Mouse (Mus musculus): ENCODE measurements at regions not wholly inside any gene's neighbourhood (a gene's known extent, or its start where the extent isn't known, plus 50 kb on each side); places are given as distances from the start of the nearest gene placed in this dataset.

DNA sequence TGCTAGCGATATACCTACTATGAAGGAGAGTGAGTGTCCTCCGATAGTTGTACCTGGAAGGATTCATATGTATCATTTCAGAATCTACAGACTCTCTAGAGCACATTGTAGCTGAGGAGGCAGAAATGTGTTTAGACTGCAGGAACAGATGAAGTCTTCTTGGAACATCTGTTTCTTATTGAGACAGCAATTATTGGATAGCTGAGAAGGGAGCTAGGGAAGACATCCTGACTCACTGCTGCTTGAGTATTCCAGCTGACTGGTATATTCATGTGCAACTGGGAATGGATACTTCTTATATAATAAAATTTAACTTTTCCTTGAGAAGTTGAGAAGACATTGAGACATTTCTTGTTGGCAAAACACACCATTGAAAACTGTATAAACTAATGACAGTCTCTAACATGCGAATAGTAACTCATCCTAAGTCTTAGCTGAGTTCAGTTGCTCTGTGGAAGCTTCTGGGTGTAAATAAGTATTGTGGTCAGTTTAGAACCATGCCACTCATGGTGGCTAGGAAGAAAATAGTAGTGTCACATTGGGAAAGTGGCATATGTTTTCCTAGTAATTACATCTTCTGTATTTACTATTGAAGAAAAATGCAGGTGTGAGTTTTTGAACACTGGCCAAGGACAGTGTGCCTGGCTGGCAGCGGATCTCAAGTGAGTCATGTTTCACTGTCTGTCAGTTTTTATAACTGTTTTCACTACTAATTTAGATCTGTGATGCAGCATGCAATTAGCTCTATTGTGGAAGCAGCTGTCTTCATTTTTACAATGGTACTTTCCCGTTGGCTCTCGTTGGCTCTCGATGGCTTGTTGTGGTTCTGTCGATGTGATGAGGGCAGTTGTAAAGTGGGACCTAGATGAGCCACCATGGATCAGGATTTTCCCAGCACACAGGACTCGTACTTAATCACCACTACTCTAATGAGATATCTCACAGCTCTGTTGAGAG, 163.5 kb downstream of the Sem1 start:
- Histone ChIP-seq H3K4me3 (ENCODE audit: low read depth, low read length) (no peak overlapping the region), H3K9ac (replicated peaks; ENCODE audit: low read depth, low read length) (no peak overlapping the region), H3K9me3 (ENCODE audit: control insufficient read depth, low read length) (no peaks in the 10 kb centered on the region), H3K4me1 (ENCODE audit: control insufficient read depth, insufficient read depth, low read length) (no peaks in the 10 kb centered on the region), H3K27me3 (ENCODE audit: control insufficient read depth, insufficient read depth, low read length) (no peaks in the 10 kb centered on the region), H3K4me2 (ENCODE audit: low read depth, low read length) (no peak overlapping the region), H3K36me3 (ENCODE audit: control insufficient read depth, insufficient read depth, low read length) (no peaks in the 10 kb centered on the region), H3K27ac (ENCODE audit: low read depth, low read length) (no peak overlapping the region)
- ATAC-seq (ENCODE audit: low read depth): peak; percentile 63
- 51% methylated on average over 9 of the region's 9 CpGs for WGBS

DNA sequence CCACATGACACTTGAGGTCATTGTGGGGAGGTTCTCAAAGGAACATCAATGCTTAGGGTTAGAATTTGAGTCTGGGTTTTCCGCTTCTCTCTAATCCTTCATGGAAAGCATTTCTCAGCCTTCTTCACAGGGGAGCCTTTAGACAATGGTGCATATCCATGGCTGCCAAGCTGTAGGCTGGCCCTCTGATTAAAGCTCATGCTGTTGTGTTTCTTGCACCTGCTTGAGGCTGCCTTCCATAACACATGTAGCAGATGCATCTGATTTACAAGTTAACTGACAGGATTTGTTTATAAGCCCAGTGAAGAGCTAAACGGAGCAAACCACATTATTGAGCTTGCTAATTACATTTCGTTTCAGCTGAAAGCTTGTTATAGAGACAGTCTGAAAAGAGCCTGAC, 180.5 kb downstream of the Sem1 start:
- Histone ChIP-seq H3K9ac (replicated peaks; ENCODE audit: low read depth, low read length) (no peak overlapping the region), H3K4me2 (ENCODE audit: low read depth, low read length) (no peak overlapping the region), H3K36me3 (ENCODE audit: control insufficient read depth, insufficient read depth, low read length) (no peaks in the 10 kb centered on the region), H3K4me3 (ENCODE audit: low read depth, low read length) (no peak overlapping the region), H3K27me3 (ENCODE audit: control insufficient read depth, insufficient read depth, low read length) (no peaks in the 10 kb centered on the region), H3K9me3 (ENCODE audit: control insufficient read depth, low read length) (no peaks in the 10 kb centered on the region), H3K27ac (ENCODE audit: low read depth, low read length) (no peak overlapping the region), H3K4me1 (ENCODE audit: control insufficient read depth, insufficient read depth, low read length) (no peaks in the 10 kb centered on the region)
- ATAC-seq (ENCODE audit: low read depth): no peak
- 53% methylated on average over 3 of the region's 3 CpGs for WGBS

DNA sequence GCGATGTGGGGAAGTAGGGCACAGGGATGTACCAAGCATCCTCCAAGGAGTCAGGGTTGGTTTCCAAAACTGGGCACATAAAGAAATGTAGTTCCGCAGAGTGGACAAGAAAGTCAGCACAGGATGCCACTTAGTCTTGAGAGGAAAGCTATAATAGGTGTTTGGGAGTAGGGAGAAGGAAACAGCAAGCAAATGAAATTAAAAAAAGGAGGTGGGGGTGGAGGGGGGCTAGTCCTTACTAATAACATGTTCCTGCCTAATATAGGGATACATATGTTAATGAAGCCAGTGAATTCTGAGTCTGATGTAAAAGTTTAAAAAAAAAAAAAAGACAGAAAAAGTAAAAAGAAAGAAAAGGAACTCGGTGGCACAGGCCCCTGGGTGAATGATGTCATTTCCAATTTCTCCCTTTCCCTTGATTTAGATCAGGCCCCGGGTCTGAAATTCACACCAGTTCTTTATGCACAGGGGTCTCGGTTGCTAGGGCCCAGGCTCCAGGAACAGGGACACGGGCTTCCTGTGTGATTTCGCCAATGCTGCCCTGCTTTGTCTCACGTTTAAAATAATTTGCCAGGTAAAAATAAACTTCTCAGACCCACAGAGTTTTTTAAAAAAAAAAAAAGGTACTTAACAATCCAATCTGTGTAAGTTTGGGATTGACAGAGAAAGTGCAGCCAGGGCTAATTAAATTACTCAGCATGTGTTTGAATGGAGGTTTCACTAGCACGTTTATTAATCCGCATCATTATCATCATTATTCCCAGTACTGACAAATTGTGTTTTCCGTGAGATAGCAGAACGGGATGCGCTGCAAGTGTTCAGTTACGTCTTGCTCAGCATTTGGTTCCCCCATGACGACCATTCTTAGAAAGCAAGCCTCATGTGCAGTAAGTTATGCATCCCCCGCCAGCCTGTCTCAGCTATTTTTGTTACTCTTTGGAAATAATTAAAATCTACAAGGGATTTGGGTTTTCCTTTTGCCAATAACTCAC, 172.8 kb upstream of the Slc25a13 start:
- ATAC-seq (ENCODE audit: low read depth): 0 out of 2 replicates have a peak, but pooled peaks have one; percentile 38
- 58% methylated on average over 16 of the region's 16 CpGs for WGBS
- Histone ChIP-seq H3K27ac (ENCODE audit: low read depth, low read length) (no peak overlapping the region), H3K4me1 (ENCODE audit: control insufficient read depth, insufficient read depth, low read length) (no peaks in the 10 kb centered on the region), H3K9ac (replicated peaks; ENCODE audit: low read depth, low read length) (no peak overlapping the region), H3K27me3 (ENCODE audit: control insufficient read depth, insufficient read depth, low read length) (no peaks in the 10 kb centered on the region), H3K4me2 (ENCODE audit: low read depth, low read length) (no peak overlapping the region), H3K36me3 (ENCODE audit: control insufficient read depth, insufficient read depth, low read length) (no peaks in the 10 kb centered on the region), H3K9me3 (ENCODE audit: control insufficient read depth, low read length) (no peaks in the 10 kb centered on the region), H3K4me3 (ENCODE audit: low read depth, low read length) (no peak overlapping the region)

DNA sequence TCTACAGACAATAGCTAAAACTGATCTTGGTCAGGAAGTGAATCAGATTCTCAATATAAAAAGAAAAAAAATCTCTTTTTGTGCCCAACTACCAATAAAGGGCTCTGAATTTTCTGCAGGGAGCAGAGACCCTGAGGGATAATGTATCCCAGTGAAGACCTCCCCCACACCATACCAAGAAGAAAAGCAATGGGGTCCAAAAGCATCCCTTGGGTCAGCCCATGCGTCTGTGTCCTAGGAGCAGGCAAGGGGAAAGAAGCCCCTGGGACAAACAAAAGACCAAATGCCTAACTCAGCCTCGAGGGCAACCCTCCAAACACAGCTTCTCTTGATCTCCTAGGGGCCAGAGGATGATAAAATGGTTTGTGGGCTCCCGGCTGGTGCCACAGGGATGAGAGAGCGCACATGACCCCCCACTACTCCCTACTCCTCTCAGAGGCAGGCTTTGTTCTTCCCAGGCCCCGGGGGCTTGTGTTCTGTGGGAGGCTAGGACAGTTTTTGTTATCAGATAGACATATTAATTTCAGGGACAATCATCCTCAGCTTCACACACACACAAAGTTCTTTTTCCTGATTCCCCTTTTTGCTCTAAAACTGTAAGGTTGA, 172.0 kb upstream of the Slc25a13 start:
- ATAC-seq (ENCODE audit: low read depth): peak; percentile 61; the same call in 1 of the 2 replicates
- H3K9me3 ChIP-seq (ENCODE audit: control insufficient read depth, low read length): no peaks in the 10 kb centered on the region
- H3K9ac ChIP-seq (replicated peaks; ENCODE audit: low read depth, low read length): no peak overlapping the region
- H3K4me3 ChIP-seq (ENCODE audit: low read depth, low read length): no peak overlapping the region
- no peak overlapping the region for H3K27ac ChIP-seq (ENCODE audit: low read depth, low read length)
- 12% methylated on average over 5 of the region's 5 CpGs for WGBS
- H3K4me1 ChIP-seq (ENCODE audit: control insufficient read depth, insufficient read depth, low read length): no peaks in the 10 kb centered on the region
- no peaks in the 10 kb centered on the region for H3K27me3 ChIP-seq (ENCODE audit: control insufficient read depth, insufficient read depth, low read length)
- no peaks in the 10 kb centered on the region for H3K36me3 ChIP-seq (ENCODE audit: control insufficient read depth, insufficient read depth, low read length)
- no peak overlapping the region for H3K4me2 ChIP-seq (ENCODE audit: low read depth, low read length)

DNA sequence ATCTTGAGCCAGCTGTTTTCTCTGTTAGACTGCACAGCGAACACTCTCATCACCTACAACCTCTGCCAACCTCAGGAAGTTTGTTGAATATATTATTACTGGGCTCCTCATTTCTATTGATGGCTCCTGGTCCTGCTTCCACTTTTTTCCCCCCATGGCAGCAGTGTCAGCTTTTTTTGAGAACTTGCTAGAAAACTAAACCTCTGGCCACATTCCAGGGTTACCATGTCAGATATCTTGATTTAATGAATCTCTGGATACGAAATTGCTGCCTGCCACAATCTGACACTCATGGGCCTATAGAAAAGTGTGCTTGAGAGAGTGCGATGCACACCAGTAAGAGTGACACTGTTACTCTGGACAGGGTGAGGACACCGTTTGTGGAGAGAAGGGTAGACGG, 170.6 kb upstream of the Slc25a13 start:
- 76% methylated on average over 5 of the region's 5 CpGs for WGBS

DNA sequence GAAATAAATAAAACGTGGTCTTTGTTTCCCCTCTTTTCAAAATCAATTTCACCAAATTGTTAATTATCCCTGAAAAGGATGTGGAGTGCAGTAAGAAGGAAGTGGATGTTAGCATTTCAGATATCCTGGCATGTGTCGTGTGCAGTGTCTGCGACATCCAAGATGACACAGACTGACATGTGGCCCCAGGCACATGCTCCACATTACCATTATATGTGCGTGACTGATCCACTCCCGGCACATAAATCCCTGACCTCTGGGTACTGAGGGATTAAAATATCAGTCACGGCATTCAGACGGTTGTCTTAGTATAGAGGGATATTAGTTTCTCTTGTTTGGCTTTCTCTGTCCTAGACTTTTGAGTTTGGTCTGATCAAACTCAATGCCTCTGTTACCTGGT, 168.0 kb upstream of the Slc25a13 start:
- Histone ChIP-seq H3K9me3 (ENCODE audit: control insufficient read depth, low read length) (no peaks in the 10 kb centered on the region), H3K4me3 (ENCODE audit: low read depth, low read length) (no peak overlapping the region), H3K9ac (replicated peaks; ENCODE audit: low read depth, low read length) (no peak overlapping the region), H3K4me2 (ENCODE audit: low read depth, low read length) (no peak overlapping the region), H3K4me1 (ENCODE audit: control insufficient read depth, insufficient read depth, low read length) (no peaks in the 10 kb centered on the region), H3K36me3 (ENCODE audit: control insufficient read depth, insufficient read depth, low read length) (no peaks in the 10 kb centered on the region), H3K27me3 (ENCODE audit: control insufficient read depth, insufficient read depth, low read length) (no peaks in the 10 kb centered on the region), H3K27ac (ENCODE audit: low read depth, low read length) (no peak overlapping the region)
- 66% methylated on average over 7 of the region's 7 CpGs for WGBS
- no peak for ATAC-seq (ENCODE audit: low read depth)

More for the DNA sequence above, 170.6 kb upstream of the Slc25a13 start:
- no peaks in the 10 kb centered on the region for H3K36me3 ChIP-seq (ENCODE audit: control insufficient read depth, insufficient read depth, low read length)
- H3K4me1 ChIP-seq (ENCODE audit: control insufficient read depth, insufficient read depth, low read length): no peaks in the 10 kb centered on the region
- H3K27me3 ChIP-seq (ENCODE audit: control insufficient read depth, insufficient read depth, low read length): no peaks in the 10 kb centered on the region
- no peak overlapping the region for H3K4me2 ChIP-seq (ENCODE audit: low read depth, low read length)
- H3K9ac ChIP-seq (replicated peaks; ENCODE audit: low read depth, low read length): no peak overlapping the region
- ATAC-seq (ENCODE audit: low read depth): no peak
- no peak overlapping the region for H3K27ac ChIP-seq (ENCODE audit: low read depth, low read length)
- H3K9me3 ChIP-seq (ENCODE audit: control insufficient read depth, low read length): no peaks in the 10 kb centered on the region
- no peak overlapping the region for H3K4me3 ChIP-seq (ENCODE audit: low read depth, low read length)

DNA sequence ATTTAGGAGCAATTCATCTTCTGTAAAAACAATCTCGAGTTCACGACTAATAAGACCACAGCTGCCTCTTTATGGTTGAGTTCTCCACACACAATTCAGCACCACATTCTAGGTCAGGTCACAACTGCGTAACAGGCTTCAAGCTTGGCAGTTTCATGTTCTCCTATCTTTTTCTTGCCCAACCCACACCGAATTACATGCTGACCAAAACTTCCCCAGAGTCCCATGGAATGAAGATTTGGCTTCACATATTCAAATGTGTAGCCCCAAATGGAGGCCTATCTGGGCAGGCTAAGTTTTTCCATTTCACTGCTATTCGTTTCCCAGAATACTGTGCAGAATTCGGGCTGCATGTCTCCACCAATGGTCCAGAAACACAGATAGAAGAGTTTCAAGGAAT, 167.5 kb upstream of the Slc25a13 start:
- no peak for ATAC-seq (ENCODE audit: low read depth)
- no peak overlapping the region for H3K9ac ChIP-seq (replicated peaks; ENCODE audit: low read depth, low read length)
- no peaks in the 10 kb centered on the region for H3K4me1 ChIP-seq (ENCODE audit: control insufficient read depth, insufficient read depth, low read length)
- WGBS: 74% methylated on average over 6 of the region's 6 CpGs
- H3K4me2 ChIP-seq (ENCODE audit: low read depth, low read length): no peak overlapping the region
- no peaks in the 10 kb centered on the region for H3K9me3 ChIP-seq (ENCODE audit: control insufficient read depth, low read length)
- no peak overlapping the region for H3K27ac ChIP-seq (ENCODE audit: low read depth, low read length)
- no peaks in the 10 kb centered on the region for H3K27me3 ChIP-seq (ENCODE audit: control insufficient read depth, insufficient read depth, low read length)
- no peaks in the 10 kb centered on the region for H3K36me3 ChIP-seq (ENCODE audit: control insufficient read depth, insufficient read depth, low read length)
- H3K4me3 ChIP-seq (ENCODE audit: low read depth, low read length): no peak overlapping the region

DNA sequence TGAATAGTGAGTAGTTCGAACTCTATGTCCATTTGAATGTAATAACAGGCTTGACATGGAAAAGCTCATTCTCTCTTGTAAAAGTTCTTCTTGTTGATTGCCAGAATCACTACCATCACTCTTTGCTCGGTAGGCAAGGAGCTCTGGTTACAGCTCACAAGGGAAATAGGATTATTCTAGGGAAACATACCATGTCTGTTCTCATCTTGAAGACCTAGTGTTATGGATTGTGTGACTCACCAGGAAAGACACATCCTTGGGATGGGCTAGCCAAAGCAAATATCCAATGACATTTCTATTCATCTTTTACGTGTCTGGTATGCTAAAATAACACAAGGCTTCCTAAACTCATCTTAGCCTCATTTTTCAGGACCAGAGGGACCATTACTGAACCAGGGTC, 155.4 kb upstream of the Slc25a13 start:
- H3K27me3 ChIP-seq (ENCODE audit: control insufficient read depth, insufficient read depth, low read length): no peaks in the 10 kb centered on the region
- H3K36me3 ChIP-seq (ENCODE audit: control insufficient read depth, insufficient read depth, low read length): no peaks in the 10 kb centered on the region
- H3K9ac ChIP-seq (replicated peaks; ENCODE audit: low read depth, low read length): no peak overlapping the region
- H3K4me1 ChIP-seq (ENCODE audit: control insufficient read depth, insufficient read depth, low read length): no peaks in the 10 kb centered on the region
- WGBS: 87% methylated on average over 3 of the region's 3 CpGs
- no peaks in the 10 kb centered on the region for H3K9me3 ChIP-seq (ENCODE audit: control insufficient read depth, low read length)
- no peak overlapping the region for H3K27ac ChIP-seq (ENCODE audit: low read depth, low read length)
- no peak overlapping the region for H3K4me2 ChIP-seq (ENCODE audit: low read depth, low read length)
- no peak for ATAC-seq (ENCODE audit: low read depth)
- no peak overlapping the region for H3K4me3 ChIP-seq (ENCODE audit: low read depth, low read length)

Data from neural tube, embryonic 14.5 days (tissue).